Mouse (Mus musculus) liver, embryonic 14.5 days (tissue): ENCODE results near the gene Ccdc170.

Experiments
- CTCF ChIP-seq: IDR thresholded peaks from 2 replicates; pipeline ENCODE4 v1.5.1; 2016; ENCODE audit warnings: antibody characterized with exemption, low read depth, control low read depth
- EP300 ChIP-seq: IDR thresholded peaks from 2 replicates; pipeline ENCODE4 v1.6.1; 2016; ENCODE audit warnings: antibody characterized with exemption, low read depth

DNA sequence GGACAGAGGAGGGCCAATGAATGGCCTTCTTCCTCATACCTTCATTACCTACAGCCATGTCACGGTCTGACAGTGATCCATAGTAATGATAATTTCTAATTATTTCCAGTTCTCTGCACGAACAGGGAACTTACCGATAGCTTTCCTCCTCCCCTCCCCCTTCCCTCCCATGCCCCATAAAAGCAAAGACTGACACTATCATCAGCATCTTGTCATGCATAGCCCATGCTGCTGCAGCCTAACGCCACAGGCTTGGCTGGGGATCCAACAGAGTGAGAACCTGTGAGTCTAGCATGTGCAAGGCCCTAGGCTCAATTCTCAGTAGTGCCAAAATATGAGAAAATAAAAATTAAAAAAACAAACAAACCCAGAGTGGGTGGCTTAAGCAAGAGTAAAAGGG lies 40.8 kb downstream of the Ccdc170 start:
- no peak for TF ChIP-seq CTCF
- TF ChIP-seq EP300, result no peak
